Mouse (Mus musculus): ENCODE measurements at regions not wholly inside any gene's neighbourhood (a gene's known extent, or its start where the extent isn't known, plus 50 kb on each side); places are given as distances from the start of the nearest gene placed in this dataset.

GRCm38 (mm10) chr12:54407301-54407896 lies 203.7 kb upstream of the Egln3 start:
- no peak for TF ChIP-seq CTCF (IDR thresholded peaks at IDR 0.05)
- no peak for TF ChIP-seq POLR2A (IDR thresholded peaks at IDR 0.05; ENCODE audit: insufficient read depth, low read depth, low read length)
- TF ChIP-seq EP300 (IDR thresholded peaks at IDR 0.05; ENCODE audit: insufficient read depth, low read depth, low read length) = no peak
